Mouse (Mus musculus) liver, postnatal 0 days (tissue): ENCODE results near the gene Pgam2.

ENCODE experiments used
- CTCF ChIP-seq: sonication (generic); IDR thresholded peaks from 2 replicates; pipeline ENCODE4 v1.5.1; 2016; ENCODE audit warnings: antibody characterized with exemption, low read depth
- EP300 ChIP-seq: IDR thresholded peaks from 2 replicates; pipeline ENCODE4 v1.6.1; 2016; ENCODE audit warnings: antibody characterized with exemption, low read depth, mild to moderate bottlenecking

DNA sequence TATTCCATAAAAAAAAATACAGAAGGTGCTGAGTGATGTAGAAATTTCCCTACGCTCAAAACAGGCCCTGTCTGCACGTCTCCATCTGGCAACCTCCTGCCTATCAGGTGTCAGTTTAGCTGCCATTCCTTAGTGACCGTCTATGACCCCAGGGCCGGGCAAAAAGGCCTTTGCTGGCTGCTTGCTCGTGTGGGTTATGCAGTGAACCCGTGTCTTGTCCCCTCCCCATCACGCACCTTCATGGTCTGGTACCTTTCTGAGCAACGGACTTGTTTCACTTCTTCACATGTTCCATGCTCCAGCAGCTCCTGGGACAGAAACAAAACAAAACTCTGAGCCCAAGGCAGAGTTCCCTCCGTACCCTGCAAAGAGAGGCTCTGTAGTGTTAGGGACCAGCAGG, 31.0 kb upstream of the Pgam2 start:
- TF ChIP-seq CTCF (no peak), EP300 (no peak)
